In genomic region chr11:107117789-107118188, GRCm38 (mm10) we compare ENCODE assay signal across 21 mouse cellular contexts.
"Had no signal": no experiment of that assay in that cellular context is flagged by ENCODE, and none has a peak within 500 bp of the region (broad histone marks: within the 10 kb centered on the region; RNA-seq: fewer than 3 reads in every experiment).

No protein-coding gene starts in this region.

- H3K36me3 ChIP-seq: midbrain, embryonic 12.5 days; neural tube, embryonic 13.5 days; neural tube, embryonic 15.5 days; stomach, embryonic 15.5 days had no signal

- H3K27me3 ChIP-seq: midbrain, embryonic 12.5 days; neural tube, embryonic 13.5 days; neural tube, embryonic 15.5 days; stomach, embryonic 15.5 days had no signal

- H3K27ac ChIP-seq: midbrain, embryonic 10.5 days; midbrain, embryonic 12.5 days; neural tube, embryonic 13.5 days; neural tube, embryonic 15.5 days; stomach, embryonic 15.5 days; stomach, postnatal 0 days had no signal

- H3K9me3 ChIP-seq: midbrain, embryonic 10.5 days; midbrain, embryonic 12.5 days; neural tube, embryonic 13.5 days; neural tube, embryonic 15.5 days; stomach, embryonic 15.5 days had no signal

- DNase-seq: lung, adult 18-20 months; lung, embryonic 14.5 days; lung, postnatal 10 days; lung, postnatal 4 days; midbrain, embryonic 14.5 days; retina, postnatal 1 day; right cerebral cortex, adult 18-20 months; right cerebral cortex, postnatal 14 days; right cerebral cortex, postnatal 4 days; spleen, adult 18-20 months; thymus, adult 2 months; thymus, postnatal 25 days; thymus, postnatal 4 days had no signal

- H3K4me3 ChIP-seq: midbrain, embryonic 10.5 days; midbrain, embryonic 12.5 days; myocyte; neural tube, embryonic 13.5 days; neural tube, embryonic 15.5 days; stomach, embryonic 15.5 days had no signal

- H3K4me2 ChIP-seq: lung, embryonic 14.5 days; midbrain, embryonic 12.5 days; neural tube, embryonic 13.5 days; neural tube, embryonic 15.5 days; stomach, embryonic 15.5 days had no signal

- ATAC-seq: midbrain, embryonic 16.5 days had no signal

- H3K9ac ChIP-seq: lung, embryonic 14.5 days; midbrain, embryonic 12.5 days; neural tube, embryonic 13.5 days; neural tube, embryonic 15.5 days; stomach, embryonic 15.5 days had no signal
